Mouse (Mus musculus) right cerebral cortex, postnatal 4 days (tissue): ENCODE measurements around the gene Gca.
"Not testable (repeated sequence)": the region's sequence is repeated elsewhere in the genome, so short reads cannot be mapped to it uniquely, and the experiment has no call there.

Experiments used
- DNase-seq: peaks from one replicate; pipeline ENCODE4 v3.0.0-alpha.2; 2022

Gca gene

DNA sequence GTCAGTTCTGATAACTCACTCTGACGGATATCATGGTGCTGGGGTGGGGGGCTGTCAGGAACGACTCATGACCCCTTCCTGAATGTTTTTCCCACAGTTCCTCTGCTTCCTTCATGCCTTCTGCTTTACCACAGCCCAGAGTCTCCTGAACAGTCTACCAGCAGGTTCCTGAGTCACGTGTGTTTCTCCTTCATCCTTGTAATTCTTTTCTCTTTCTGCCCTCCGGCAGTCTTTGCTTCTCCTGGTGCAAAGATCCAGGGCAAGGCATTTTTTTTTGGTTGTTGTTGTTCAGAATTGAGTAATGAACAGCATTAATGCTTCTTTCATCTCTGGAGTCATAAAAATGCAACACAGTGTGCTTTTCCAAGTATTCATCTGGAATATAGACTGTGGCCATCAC, 6.7 kb downstream of the Gca start:
- no peak for DNase-seq

DNA sequence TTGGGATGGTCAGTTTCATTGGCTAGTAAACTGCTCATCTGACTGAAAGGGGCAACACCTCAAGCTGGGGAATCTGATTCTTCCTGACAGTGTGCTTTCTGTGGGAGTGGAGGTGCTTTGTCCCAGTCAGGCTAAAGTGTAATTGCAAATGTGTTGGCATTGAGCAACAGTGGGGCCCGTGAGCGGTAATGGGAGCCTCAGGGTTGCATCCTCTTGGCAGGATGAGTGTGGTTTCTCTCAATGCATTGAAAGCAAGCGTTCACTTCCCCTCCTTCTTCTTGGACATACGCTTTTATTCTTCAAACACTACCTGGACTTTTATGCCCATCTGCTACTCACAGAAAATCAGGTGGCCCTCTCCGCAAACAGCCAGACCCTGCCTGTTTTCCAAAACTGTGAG, 8.7 kb downstream of the Gca start:
- no peak for DNase-seq

GRCm38 (mm10) chr2:62681667-62682066, 17.6 kb downstream of the Gca start:
- no peak for DNase-seq

GRCm38 (mm10) chr2:62684989-62685595, 21.0 kb downstream of the Gca start:
- no peak for DNase-seq

DNA sequence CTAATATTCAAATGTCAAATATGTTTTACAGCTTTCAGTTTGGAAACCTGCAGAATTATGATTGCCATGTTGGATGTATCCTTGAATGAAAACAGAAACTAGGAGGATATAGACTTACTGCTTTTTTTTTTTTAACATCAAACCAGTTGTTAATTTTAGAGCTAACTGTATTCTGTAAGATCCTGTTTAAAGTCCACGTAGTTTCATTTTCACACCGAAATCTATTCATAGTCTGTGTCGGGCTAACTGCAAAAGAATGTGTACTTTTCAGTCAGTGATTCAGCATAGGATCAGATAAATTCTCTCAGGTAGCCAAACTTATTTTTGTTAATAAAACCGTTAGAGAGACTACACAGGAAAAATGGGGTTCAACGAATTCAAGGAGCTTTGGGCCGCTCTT, 21.8 kb downstream of the Gca start:
- DNase-seq: no peak

DNA sequence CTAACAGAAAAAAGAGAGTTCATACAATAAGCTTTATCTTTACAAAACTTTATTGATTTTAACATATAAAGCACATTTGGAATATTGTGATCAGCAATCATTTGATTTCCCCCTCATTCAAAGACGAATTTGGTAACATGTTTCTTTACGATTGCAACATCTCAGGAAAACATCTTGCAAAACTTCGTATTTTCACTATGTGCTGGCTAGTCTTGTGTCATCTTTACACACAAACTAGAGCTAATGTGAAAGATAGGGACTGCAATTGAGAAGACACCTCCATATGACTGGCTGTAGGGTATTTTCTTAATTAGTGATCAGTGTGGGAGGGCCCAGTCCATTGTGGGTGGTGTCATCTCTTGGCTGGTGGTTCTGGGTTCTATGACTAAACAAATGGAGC, 42.2 kb downstream of the Gca start:
- no peak for DNase-seq

DNA sequence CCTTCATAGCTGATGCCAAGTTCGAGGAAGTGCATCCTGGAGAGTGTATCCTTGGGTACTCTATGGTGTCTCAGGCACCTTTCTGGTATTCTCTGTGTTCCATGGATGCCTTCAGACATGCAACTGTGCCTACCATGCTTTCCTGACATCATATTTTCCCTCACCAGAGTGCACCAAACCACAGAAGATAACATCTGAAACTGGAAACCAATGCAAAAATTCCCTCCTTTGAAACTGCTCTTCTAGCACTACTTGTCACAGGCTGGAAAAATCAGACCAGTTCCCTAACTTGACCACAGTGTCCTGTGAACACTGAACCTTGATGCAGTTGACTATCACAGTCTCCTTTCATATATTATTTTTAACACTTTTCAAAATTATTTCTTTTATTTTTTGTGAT, 45.5 kb downstream of the Gca start:
- DNase-seq: no peak

DNA sequence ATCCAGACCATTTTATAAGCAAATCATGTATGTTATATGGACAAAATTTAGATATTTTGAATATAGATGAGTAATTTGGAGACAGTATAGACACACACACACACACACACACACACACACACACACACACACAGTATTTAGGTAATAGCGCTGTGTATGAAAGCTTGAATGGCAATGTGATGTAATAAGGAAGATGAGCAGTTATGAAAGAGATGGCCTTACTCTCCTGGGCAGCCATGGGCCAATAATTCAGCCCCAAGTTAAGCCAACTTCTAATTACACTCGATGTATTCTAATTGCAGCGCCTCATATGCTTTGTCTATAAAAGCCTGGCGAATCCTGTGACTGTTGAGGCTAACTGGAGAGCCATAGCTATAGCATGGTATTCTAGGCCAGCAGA, 50.3 kb downstream of the Gca start:
- not testable (repeated sequence) for DNase-seq

DNA sequence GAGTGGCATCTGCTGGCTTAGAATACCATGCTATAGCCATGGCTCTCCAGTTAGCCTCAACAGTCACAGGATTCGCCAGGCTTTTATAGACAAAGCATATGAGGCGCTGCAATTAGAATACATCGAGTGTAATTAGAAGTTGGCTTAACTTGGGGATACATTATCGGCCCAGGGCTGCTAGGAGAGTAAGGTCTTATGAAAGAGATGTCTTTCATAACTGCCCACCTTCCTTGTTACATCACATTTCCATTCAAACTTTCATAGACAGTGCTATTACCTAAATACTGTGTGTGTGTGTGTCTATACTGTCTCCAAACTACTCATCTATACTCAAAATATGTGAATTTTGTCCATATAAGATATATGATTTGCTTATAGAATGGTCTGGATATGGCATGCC, 51.2 kb downstream of the Gca start:
- no peak for DNase-seq

GRCm38 (mm10) chr2:62717270-62717669, 53.2 kb downstream of the Gca start:
- DNase-seq: no peak

DNA sequence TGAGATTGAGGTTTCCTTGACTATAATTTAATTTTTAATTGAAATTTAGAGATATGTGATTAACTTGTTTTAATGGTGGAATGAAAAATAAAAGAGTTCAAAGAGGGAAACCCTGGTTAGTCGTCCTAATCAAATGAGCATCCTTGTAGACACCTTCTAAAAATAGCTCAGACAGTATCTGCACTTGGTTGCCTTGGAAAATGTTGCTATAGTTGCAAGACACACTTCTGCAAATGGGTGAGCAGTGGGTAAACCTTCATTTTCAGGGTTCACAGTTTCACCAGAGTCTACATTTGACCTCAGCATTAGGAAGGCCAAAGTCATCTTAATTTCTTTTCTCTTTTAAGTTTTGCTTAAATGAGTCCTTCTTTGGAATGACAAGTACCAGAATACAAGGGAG, 54.3 kb downstream of the Gca start:
- DNase-seq: no peak

DNA sequence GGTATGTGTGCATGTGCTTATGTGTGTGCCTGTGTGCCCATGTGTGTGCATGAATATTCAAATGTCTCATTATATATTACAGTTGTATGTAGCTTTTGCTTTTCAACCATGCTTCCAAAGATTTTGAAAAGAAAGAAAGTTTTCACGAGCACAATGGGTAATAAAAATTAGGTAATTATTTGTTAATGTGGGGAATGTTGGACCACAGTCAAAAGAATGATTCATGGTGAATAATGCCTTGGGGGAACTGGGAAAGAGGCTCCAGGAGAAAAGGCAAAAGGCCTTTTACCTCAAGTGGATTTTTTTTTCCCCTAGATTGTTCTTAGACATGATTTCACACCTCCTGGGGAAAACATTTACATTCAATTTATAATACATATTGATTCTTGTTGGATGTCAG, 61.9 kb downstream of the Gca start:
- DNase-seq: no peak

DNA sequence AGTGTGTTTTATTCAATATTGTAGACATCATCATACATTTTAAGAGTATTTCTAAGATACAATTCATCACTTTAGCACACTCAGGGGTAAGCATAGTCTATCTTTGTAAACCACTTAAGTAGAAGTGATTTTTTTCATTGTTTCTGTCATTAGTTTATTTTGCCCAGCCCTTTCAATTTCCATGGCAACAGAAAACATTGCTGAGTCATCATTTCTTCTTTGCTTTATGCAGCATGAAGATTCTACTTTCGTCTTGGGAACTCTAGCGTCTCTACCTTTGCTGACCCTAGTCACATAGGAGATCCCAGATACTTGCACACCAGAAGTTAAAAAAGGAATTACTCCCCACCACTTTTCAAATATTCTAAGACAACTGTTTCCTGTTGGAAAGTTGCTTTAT, 63.6 kb downstream of the Gca start:
- DNase-seq: no peak

- no peak for DNase-seq
Observed at GRCm38 (mm10) chr2:62730671-62731070, 66.6 kb downstream of the Gca start.

GRCm38 (mm10) chr2:62743098-62743497, 79.0 kb downstream of the Gca start:
- DNase-seq: no peak
